Mouse (Mus musculus) macrophage (primary cell): ENCODE results near the gene Upk3bl. TPM values are rescaled to one million over a fixed set of nuclear protein-coding genes. Genes with fewer than 3 reads are reported as not detected.
"Not testable (repeated sequence)": the region's sequence is repeated elsewhere in the genome, so short reads cannot be mapped to it uniquely, and the experiment has no call there.

Source experiments
- H3K27ac ChIP-seq: fragments of 350-480 bp; formaldehyde crosslinking; 2 replicates; pipeline ENCODE4 v1.9.0; 2021
- H3K36me3 ChIP-seq: fragments of 350-480 bp; formaldehyde crosslinking; 2 replicates; pipeline ENCODE4 v1.9.0; 2021; ENCODE audit errors: inconsistent target
- H3K4me3 ChIP-seq: fragments of 350-480 bp; formaldehyde crosslinking; 2 replicates; pipeline ENCODE4 v1.9.0; 2021; ENCODE audit errors: inconsistent target
- H3K79me2 ChIP-seq: fragments of 350-480 bp; formaldehyde crosslinking; 2 replicates; pipeline ENCODE4 v1.9.0; 2021; ENCODE audit errors: inconsistent target
- WGBS: methylation state at CpG from one replicate; pipeline ENCODE4 v1.1.7; 2026; ENCODE audit warnings: inconsistent platforms; ENCODE audit not compliant: missing documents; 5-methylcytosine and 5-hydroxymethylcytosine counted together
- polyA plus RNA-seq: library from polyadenylated mRNA; stranded (reverse); fragments of 250-400 nt; gene quantifications from 3 replicates; pipeline ENCODE4 v1.2.4, GENCODE M21; 2018; ENCODE audit warnings: inconsistent platforms

Upk3bl gene
- polyA plus RNA-seq, 1 experiment from 2014 or later, result not detected

- Histone ChIP-seq H3K27ac (no peak overlapping the region), H3K36me3 (no peaks in the 10 kb centered on the region; the same call in 1 of the 2 replicates), H3K4me3 (no peak overlapping the region), H3K79me2 (no peaks in the 10 kb centered on the region)
- WGBS, result 83% methylated on average over 1 of the region's 1 CpGs
Measured at GRCm38 (mm10) chr5:136036667-136037066, 17.6 kb upstream of the Upk3bl start.

DNA sequence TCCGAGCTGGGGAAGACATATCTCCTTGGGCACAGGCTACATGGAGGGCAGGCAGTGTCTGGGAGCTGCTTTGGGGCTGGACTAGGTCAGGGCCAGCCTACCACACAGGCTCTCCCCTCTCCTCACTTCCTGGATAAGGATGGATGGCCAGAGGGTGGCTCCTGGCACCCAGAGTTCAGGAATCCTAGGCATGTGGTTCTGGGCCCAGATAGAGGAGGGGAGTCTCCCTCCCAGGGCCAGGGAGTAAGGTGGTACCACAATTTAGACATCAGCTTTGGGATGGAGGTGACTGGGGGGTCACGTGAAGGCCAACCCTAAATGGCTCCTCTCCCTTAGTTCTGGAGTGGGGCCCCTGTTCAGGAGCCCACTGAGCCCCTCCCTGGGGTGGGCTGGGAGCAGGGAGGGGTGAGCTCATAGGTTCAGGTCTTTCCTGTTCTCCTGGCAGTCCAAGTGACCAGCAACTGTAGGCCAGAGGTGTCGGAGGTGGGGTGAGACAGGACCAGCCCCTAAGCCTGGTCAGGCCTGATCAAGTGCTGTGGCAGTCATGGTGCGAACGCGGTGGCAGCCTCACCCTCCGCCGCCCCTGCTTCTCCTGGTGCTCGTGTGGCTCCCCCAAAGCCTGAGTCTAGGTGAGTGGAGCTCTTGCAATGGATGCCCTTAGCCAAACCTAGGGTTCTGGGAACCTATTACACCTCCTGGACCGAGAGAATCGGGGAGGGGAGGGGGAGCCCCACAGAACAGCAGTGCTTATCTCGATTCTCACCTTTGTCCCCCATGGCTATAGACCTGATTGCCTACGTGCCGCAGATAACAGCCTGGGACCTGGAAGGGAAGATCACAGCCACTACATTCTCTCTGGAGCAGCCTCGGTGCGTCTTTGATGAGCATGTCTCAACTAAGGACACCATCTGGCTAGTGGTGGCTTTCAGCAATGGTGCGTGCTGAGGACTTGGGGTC is 15.8 kb upstream of the Upk3bl start, which contains the start of gene Upk3b:
Gene Upk3b, plus strand, starts transcription at position 239 of the 957 bp plus-strand sequence.
- H3K27ac ChIP-seq, result no peak within 1 kb of the TSS
- no peak within 1 kb of the TSS for H3K4me3 ChIP-seq
- H3K79me2 ChIP-seq, result no peaks in the 10 kb centered on the region
- 91% methylated on average over 17 of the region's 17 CpGs for WGBS
- H3K36me3 ChIP-seq, result no peaks in the 10 kb centered on the region

DNA sequence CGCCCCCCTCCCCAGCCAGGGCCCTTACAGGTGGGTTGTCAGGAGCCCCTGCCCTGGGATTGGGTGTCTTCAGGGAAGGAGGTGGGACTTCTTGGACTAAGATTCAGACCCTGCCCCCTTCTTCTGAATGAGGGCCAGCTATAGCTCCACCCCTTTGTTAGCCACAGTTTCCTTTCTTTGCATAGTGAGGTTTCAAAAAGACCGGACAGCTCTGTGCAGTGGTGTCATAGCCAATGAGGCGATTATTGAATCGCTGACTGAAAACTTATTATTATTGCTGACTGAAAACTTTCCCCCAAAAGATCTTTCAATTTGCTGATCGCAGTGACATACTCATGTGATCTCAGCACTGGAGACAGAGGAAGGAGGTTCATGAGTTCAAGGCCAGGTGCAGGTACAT is 14.1 kb upstream of the Upk3bl start:
- H3K36me3 ChIP-seq, result no peaks in the 10 kb centered on the region
- H3K4me3 ChIP-seq, result no peak overlapping the region
- H3K27ac ChIP-seq, result no peak overlapping the region
- WGBS, result 24% methylated on average over 5 of the region's 5 CpGs
- H3K79me2 ChIP-seq, result no peaks in the 10 kb centered on the region

- H3K36me3 ChIP-seq, result no peaks in the 10 kb centered on the region
- H3K79me2 ChIP-seq, result no peaks in the 10 kb centered on the region
- H3K4me3 ChIP-seq, result no peak overlapping the region
- H3K27ac ChIP-seq, result no peak overlapping the region
- 100% methylated on average over 2 of the region's 2 CpGs for WGBS
Measured at GRCm38 (mm10) chr5:136041260-136041659, 13.0 kb upstream of the Upk3bl start.

- H3K27ac ChIP-seq, result no peak overlapping the region
- H3K36me3 ChIP-seq, result no peaks in the 10 kb centered on the region
- H3K4me3 ChIP-seq, result no peak overlapping the region
- H3K79me2 ChIP-seq, result no peaks in the 10 kb centered on the region
- 92% methylated on average over 8 of the region's 8 CpGs for WGBS
Measured at GRCm38 (mm10) chr5:136041666-136042065, 12.6 kb upstream of the Upk3bl start.

- H3K79me2 ChIP-seq, result no peaks in the 10 kb centered on the region
- H3K27ac ChIP-seq, result no peak overlapping the region
- H3K36me3 ChIP-seq, result no peaks in the 10 kb centered on the region
- WGBS, result 70% methylated on average over 13 of the region's 13 CpGs
- no peak overlapping the region for H3K4me3 ChIP-seq
Measured at GRCm38 (mm10) chr5:136044865-136045264, 9.4 kb upstream of the Upk3bl start.

GRCm38 (mm10) chr5:136045408-136045807 is 8.9 kb upstream of the Upk3bl start:
- no peaks in the 10 kb centered on the region for H3K36me3 ChIP-seq
- 48% methylated on average over 9 of the region's 9 CpGs for WGBS
- H3K79me2 ChIP-seq, result no peaks in the 10 kb centered on the region
- no peak overlapping the region for H3K27ac ChIP-seq
- H3K4me3 ChIP-seq, result no peak overlapping the region

DNA sequence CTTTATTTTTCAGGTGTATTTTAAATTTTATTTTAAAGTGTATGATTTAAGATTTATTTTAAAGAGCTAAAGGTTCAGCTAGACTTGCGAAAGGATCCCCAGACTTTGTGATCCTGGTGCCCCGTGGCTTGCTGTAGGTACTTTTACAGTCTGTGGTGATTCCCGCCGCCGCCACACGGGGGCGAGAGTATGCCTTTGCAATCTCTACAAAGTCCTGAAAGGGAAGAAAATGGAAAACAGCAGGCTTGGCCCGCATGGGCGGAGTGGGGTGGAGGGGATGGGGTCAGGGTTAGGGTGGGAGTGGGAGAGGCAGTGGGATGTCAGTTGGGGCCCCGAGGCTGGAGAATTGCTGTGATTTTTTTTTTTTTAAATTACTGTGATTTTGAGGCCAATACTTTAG is 8.3 kb upstream of the Upk3bl start:
- no peak overlapping the region for H3K4me3 ChIP-seq
- H3K79me2 ChIP-seq, result no peaks in the 10 kb centered on the region
- WGBS, result 4% methylated on average over 9 of the region's 10 CpGs
- no peaks in the 10 kb centered on the region for H3K36me3 ChIP-seq
- no peak overlapping the region for H3K27ac ChIP-seq

- H3K27ac ChIP-seq, H3K4me3 ChIP-seq, H3K79me2 ChIP-seq, H3K36me3 ChIP-seq: not testable (repeated sequence)
Measured at GRCm38 (mm10) chr5:136048541-136048940, 5.8 kb upstream of the Upk3bl start.

DNA sequence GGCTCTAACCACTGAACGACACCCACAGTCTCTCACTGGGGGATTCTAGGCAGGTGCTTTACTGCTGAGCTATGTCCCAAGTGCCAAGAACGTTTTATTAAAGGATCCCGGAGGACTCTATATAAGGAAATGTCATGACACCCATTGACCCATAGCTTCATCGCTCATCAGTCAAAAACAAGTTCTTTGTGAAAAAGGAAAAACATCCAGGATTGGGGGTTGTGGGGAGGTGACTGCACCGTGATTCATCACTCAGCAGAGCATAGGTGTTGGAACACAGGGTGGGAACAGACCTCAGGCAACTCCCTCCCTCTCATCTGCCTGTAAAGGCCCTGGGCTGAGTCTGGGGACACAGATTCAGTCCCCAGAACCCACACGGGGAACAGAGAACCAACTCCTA is 4.4 kb upstream of the Upk3bl start:
- H3K36me3 ChIP-seq, result no peaks in the 10 kb centered on the region
- WGBS, result 92% methylated on average over 6 of the region's 6 CpGs
- no peaks in the 10 kb centered on the region for H3K79me2 ChIP-seq
- no peak overlapping the region for H3K27ac ChIP-seq
- no peak overlapping the region for H3K4me3 ChIP-seq

DNA sequence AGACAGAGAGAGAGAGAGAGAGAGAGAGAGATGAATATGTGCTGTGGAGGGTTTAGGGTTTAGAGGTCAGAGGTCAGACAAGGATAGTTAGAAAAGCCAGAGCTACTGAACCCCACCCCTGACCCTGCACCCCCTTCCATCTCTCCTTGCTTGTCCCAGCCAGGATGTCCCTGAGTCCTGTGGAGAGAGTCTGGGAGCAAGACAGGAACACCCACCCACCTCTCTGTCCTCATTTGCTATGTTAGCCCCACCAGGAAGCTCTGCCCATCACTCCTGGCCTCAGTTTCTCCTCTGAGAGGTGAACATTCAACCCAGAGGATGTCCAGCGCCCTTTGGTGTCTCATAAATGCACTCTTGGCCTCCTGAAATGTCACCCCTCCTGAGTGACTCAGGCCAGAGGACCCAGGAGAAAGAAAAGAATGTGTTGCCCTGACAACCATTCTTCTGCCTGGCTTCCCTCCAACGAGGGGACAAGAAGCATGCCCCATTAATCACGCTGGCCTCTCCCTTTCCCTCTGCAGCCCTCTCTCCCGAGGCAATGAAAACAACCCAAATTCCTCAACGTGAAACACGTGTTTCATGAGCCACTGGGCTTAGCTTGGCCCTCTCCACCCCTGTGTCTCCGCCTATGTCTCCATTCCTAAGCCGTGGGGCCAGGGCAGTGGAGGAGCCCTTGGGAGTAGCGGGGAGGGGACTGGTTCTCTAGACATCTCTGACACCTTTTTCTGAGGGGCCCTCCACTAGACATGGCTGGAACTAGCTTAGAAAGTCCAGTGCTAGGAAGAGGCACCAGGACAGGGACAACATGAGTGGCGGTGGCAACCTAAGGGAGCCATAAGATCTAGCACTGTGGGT is 2.8 kb upstream of the Upk3bl start:
- Histone ChIP-seq H3K36me3 (no peaks in the 10 kb centered on the region), H3K27ac (no peak overlapping the region), H3K79me2 (no peaks in the 10 kb centered on the region), H3K4me3 (no peak overlapping the region)
- 63% methylated on average over 10 of the region's 10 CpGs for WGBS

GRCm38 (mm10) chr5:136052861-136053655 is 1.2 kb upstream of the Upk3bl start:
- no peaks in the 10 kb centered on the region for H3K79me2 ChIP-seq
- H3K27ac ChIP-seq, result no peak overlapping the region
- H3K4me3 ChIP-seq, result no peak overlapping the region
- WGBS, result 80% methylated on average over 8 of the region's 8 CpGs
- no peaks in the 10 kb centered on the region for H3K36me3 ChIP-seq

- Histone ChIP-seq H3K36me3 (no peaks in the 10 kb centered on the region), H3K4me3 (no peak overlapping the region), H3K27ac (no peak overlapping the region), H3K79me2 (no peaks in the 10 kb centered on the region)
- WGBS, result 75% methylated on average over 4 of the region's 4 CpGs
Measured at GRCm38 (mm10) chr5:136056062-136056461, 1.8 kb downstream of the Upk3bl start.

GRCm38 (mm10) chr5:136057085-136057484 is 2.8 kb downstream of the Upk3bl start:
- H3K36me3 ChIP-seq, result no peaks in the 10 kb centered on the region
- WGBS, result 55% methylated on average over 8 of the region's 8 CpGs
- no peaks in the 10 kb centered on the region for H3K79me2 ChIP-seq
- H3K4me3 ChIP-seq, result no peak overlapping the region
- H3K27ac ChIP-seq, result no peak overlapping the region
